Mouse (Mus musculus): ENCODE measurements around the gene Fbxw8. TPM values are rescaled to one million over a fixed set of nuclear protein-coding genes. Genes with fewer than 3 reads are reported as not detected.

Gene Fbxw8
- polyA plus RNA-seq, 1 experiment from 2014 or later: 37.9 TPM

DNA sequence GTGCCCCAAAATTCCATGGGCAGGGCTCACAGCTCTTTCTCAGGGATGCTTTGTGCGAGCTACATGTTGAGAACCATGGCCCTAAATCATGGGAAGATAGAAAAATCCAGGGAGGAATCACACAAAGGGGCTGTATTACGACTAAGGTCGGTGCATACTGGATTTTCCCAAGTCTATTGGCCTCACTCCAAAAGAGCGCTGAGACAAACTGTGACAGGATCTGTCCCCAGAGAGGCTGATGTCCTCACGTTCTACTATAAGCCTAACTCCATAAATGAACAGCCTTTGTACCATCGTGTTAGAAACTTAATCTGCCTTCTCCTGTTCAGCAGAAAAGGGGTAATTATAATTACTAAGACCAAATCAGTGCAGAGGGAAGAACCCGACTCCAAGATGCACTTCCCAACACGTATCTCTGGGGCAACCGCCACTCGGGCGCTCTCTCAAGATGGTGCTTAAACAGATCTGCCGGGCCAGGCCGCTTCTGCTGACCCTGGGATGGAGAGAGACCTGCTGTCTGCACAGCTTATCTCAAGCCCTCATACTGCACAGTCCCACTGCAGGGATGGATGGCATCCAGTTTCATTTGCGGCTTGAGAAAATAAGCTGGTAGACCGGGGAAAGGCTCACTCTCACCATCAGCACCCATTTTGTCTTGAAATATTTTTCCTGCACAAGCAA lies 9.1 kb downstream of the Fbxw8 start:
- Histone ChIP-seq H3K27me3 (ENCODE audit: low read depth, poor library complexity, severe bottlenecking) (no peaks in the 10 kb centered on the region), H3K4me1 (0 out of 2 replicates have a peak, but pooled peaks cover 3% of the 10 kb centered on the region), H3K9me3 (replicated peaks) (no peaks in the 10 kb centered on the region), H3K27ac (no peak overlapping the region), H3K4me3 (no peak overlapping the region), H3K36me3 (peaks cover 51% of the 10 kb centered on the region)
- WGBS: 88% methylated on average over 15 of the region's 15 CpGs
- DNase-seq (ENCODE audit: low spot score): no peak

- Histone ChIP-seq H3K27ac (no peak overlapping the region), H3K36me3 (peaks cover 53% of the 10 kb centered on the region)
- 94% methylated on average over 3 of the region's 3 CpGs for WGBS
These were observed 9.8 kb downstream of the Fbxw8 start for GRCm38 (mm10) chr5:118145458-118145857.

DNA sequence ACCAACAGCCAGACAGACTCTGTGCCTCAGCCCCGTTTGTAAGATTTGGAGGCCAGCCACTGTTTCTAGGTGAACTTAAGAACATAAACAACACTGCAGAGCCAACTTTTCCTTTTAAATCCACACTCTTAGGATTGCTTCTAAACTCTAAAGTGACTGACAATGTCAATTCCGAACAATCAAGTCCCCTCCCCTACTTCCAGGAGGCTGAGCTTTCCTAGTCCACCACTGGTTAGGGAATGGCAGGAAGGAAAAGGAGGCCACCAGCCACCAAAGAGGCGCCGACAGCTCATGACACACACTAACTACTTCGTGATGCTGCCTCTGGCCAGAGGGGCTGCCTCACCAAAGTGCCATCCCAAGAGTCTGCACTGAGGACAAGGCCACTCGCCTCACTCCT lies 10.5 kb downstream of the Fbxw8 start:
- Histone ChIP-seq H3K27me3 (ENCODE audit: low read depth, poor library complexity, severe bottlenecking) (no peaks in the 10 kb centered on the region), H3K36me3 (peaks cover 53% of the 10 kb centered on the region), H3K4me1 (0 out of 2 replicates have a peak, but pooled peaks cover 3% of the 10 kb centered on the region), H3K4me3 (no peak overlapping the region), H3K27ac (no peak overlapping the region), H3K9me3 (replicated peaks) (no peaks in the 10 kb centered on the region)
- DNase-seq (ENCODE audit: low spot score): no peak
- 90% methylated on average over 6 of the region's 6 CpGs for WGBS

More at GRCm38 (mm10) chr5:118145458-118145857, 9.8 kb downstream of the Fbxw8 start:
- no peak for DNase-seq (ENCODE audit: low spot score)
- Histone ChIP-seq H3K4me3 (no peak overlapping the region), H3K9me3 (replicated peaks) (no peaks in the 10 kb centered on the region), H3K4me1 (0 out of 2 replicates have a peak, but pooled peaks cover 3% of the 10 kb centered on the region), H3K27me3 (ENCODE audit: low read depth, poor library complexity, severe bottlenecking) (no peaks in the 10 kb centered on the region)

DNA sequence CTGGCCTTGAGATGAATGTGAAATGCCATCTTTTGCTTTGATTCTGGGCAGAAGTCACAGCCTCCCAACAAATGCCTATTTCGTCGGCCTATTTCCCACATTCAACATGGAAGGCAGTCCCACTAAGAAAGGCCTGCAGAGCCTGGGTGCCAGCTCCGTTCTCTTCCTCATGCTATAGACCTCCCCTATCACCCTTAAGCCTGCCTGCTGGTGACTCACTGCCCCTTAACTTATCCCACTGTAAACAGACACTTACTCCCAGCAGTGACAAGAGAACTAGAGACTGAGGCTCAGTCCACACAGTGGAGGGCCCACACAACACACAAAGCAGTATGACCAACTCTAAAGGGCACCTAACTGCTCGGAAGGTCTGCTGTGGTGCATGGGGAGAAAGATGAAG lies 10.9 kb downstream of the Fbxw8 start:
- Histone ChIP-seq H3K4me1 (0 out of 2 replicates have a peak, but pooled peaks cover 3% of the 10 kb centered on the region), H3K4me3 (no peak overlapping the region), H3K9me3 (replicated peaks) (no peaks in the 10 kb centered on the region), H3K36me3 (peaks cover 53% of the 10 kb centered on the region), H3K27ac (no peak overlapping the region), H3K27me3 (ENCODE audit: low read depth, poor library complexity, severe bottlenecking) (no peaks in the 10 kb centered on the region)
- WGBS: 93% methylated on average over 4 of the region's 4 CpGs
- no peak for DNase-seq (ENCODE audit: low spot score)

- no peak for DNase-seq (ENCODE audit: low spot score)
- Histone ChIP-seq H3K4me1 (0 out of 2 replicates have a peak, but pooled peaks cover 3% of the 10 kb centered on the region), H3K36me3 (peaks cover 60% of the 10 kb centered on the region), H3K27me3 (ENCODE audit: low read depth, poor library complexity, severe bottlenecking) (no peaks in the 10 kb centered on the region), H3K9me3 (replicated peaks) (no peaks in the 10 kb centered on the region), H3K27ac (no peak overlapping the region), H3K4me3 (no peak overlapping the region)
- 88% methylated on average over 12 of the region's 12 CpGs for WGBS
These were observed 11.8 kb downstream of the Fbxw8 start for GRCm38 (mm10) chr5:118143211-118144026.

GRCm38 (mm10) chr5:118142471-118142870 lies 12.8 kb downstream of the Fbxw8 start:
- peaks cover 65% of the 10 kb centered on the region for H3K36me3 ChIP-seq
- 0 out of 2 replicates have a peak, but pooled peaks cover 3% of the 10 kb centered on the region for H3K4me1 ChIP-seq
- no peaks in the 10 kb centered on the region for H3K9me3 ChIP-seq (replicated peaks)
- H3K4me3 ChIP-seq: no peak overlapping the region
- H3K27me3 ChIP-seq (ENCODE audit: low read depth, poor library complexity, severe bottlenecking): no peaks in the 10 kb centered on the region
- DNase-seq (ENCODE audit: low spot score): no peak
- WGBS: 85% methylated on average over 8 of the region's 8 CpGs
- no peak overlapping the region for H3K27ac ChIP-seq

DNA sequence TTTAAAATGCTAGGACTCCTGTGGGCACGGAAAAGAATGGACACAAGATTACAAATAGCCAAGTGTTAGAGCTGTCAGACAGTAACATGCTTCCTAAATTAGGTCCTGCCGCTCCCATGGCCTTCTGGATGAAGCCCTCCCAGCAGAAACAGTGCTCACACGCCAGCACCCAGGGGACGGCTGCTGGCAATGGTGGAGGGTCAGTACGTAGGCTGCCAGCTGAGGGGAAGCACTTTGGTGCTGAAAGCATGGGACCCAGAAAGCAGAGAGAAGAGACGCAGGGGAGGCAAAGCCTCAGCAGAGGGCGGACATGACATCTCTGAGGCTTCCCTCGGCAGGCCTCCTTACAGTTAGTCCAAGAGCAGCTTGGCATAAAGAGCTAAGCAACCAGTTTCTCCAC lies 15.6 kb downstream of the Fbxw8 start:
- Histone ChIP-seq H3K27ac (no peak overlapping the region), H3K9me3 (replicated peaks) (no peaks in the 10 kb centered on the region), H3K4me3 (no peak overlapping the region), H3K4me1 (peaks cover 12% of the 10 kb centered on the region; the same call in 1 of the 2 replicates), H3K36me3 (peaks cover 80% of the 10 kb centered on the region), H3K27me3 (ENCODE audit: low read depth, poor library complexity, severe bottlenecking) (no peaks in the 10 kb centered on the region)
- 94% methylated on average over 8 of the region's 8 CpGs for whole genome bisulfite sequencing
- no peak for DNase-seq (ENCODE audit: low spot score)

DNA sequence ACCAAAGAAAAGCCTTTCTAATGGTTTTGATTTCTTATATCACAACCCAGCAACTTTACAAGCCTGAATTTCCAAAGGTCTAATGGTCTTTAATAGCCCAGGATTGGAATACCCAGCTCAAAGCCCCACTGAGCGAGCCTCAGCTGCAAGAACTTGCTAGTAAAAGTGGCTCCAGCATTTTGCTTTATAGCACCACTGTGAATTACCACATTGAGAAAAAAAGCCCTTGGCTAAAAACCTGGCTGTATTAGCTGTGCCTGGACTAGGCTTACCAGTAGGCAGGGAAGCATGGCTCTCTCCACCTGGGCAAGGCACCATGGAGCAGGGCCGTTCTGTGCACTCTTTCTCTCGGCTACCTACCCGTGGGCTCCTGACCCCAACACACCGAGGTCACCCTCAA lies 18.9 kb downstream of the Fbxw8 start:
- Histone ChIP-seq H3K4me1 (peaks cover 12% of the 10 kb centered on the region; the same call in 1 of the 2 replicates), H3K27ac (no peak overlapping the region), H3K9me3 (replicated peaks) (no peaks in the 10 kb centered on the region), H3K27me3 (ENCODE audit: low read depth, poor library complexity, severe bottlenecking) (no peaks in the 10 kb centered on the region), H3K36me3 (peaks cover 81% of the 10 kb centered on the region), H3K4me3 (no peak overlapping the region)
- DNase-seq (ENCODE audit: low spot score): no peak
- WGBS: 84% methylated on average over 5 of the region's 5 CpGs

- Histone ChIP-seq H3K9me3 (replicated peaks) (no peaks in the 10 kb centered on the region), H3K36me3 (peaks cover 72% of the 10 kb centered on the region), H3K27me3 (ENCODE audit: low read depth, poor library complexity, severe bottlenecking) (no peaks in the 10 kb centered on the region), H3K4me3 (no peak overlapping the region), H3K4me1 (0 out of 2 replicates have a peak, but pooled peaks cover 6% of the 10 kb centered on the region), H3K27ac (no peak overlapping the region)
- DNase-seq (ENCODE audit: low spot score): no peak
- 81% methylated on average over 9 of the region's 9 CpGs for WGBS
These were observed 26.6 kb downstream of the Fbxw8 start for GRCm38 (mm10) chr5:118128651-118129050.

GRCm38 (mm10) chr5:118128208-118128607 lies 27.1 kb downstream of the Fbxw8 start:
- Histone ChIP-seq H3K4me1 (peaks cover 9% of the 10 kb centered on the region; the same call in 1 of the 2 replicates), H3K4me3 (no peak overlapping the region), H3K9me3 (replicated peaks) (no peaks in the 10 kb centered on the region), H3K27me3 (ENCODE audit: low read depth, poor library complexity, severe bottlenecking) (no peaks in the 10 kb centered on the region), H3K36me3 (peaks cover 75% of the 10 kb centered on the region), H3K27ac (no peak overlapping the region)
- DNase-seq (ENCODE audit: low spot score): no peak
- 73% methylated on average over 6 of the region's 6 CpGs for WGBS

- H3K27me3 ChIP-seq (ENCODE audit: low read depth, poor library complexity, severe bottlenecking): no peaks in the 10 kb centered on the region
- 91% methylated on average over 4 of the region's 4 CpGs for WGBS
- H3K27ac ChIP-seq: no peak overlapping the region
- peaks cover 9% of the 10 kb centered on the region; the same call in 1 of the 2 replicates for H3K4me1 ChIP-seq
- H3K36me3 ChIP-seq: peaks cover 74% of the 10 kb centered on the region
- H3K9me3 ChIP-seq (replicated peaks): no peaks in the 10 kb centered on the region
- DNase-seq (ENCODE audit: low spot score): no peak
- H3K4me3 ChIP-seq: no peak overlapping the region
These were observed 28.6 kb downstream of the Fbxw8 start for GRCm38 (mm10) chr5:118126671-118127070.

DNA sequence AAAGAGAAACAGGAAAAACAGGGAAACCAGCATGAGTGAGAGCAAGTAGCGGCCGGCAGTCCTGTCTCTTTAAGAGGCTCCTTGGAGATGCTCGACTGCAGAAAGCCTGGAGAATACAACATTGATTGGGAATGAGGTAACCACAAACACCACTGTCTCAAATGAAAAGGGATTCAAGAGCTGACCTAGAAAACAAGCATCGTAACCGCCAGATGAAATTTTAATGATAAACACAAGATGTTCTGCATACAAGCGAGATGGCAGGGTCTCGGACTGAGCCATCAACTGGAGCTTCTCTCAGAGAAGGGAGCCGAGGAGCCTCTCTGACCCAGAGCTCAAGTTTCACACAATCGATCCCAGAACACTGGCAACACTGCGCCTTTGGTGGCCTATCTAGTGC lies 32.2 kb downstream of the Fbxw8 start:
- 53% methylated on average over 10 of the region's 10 CpGs for WGBS

DNA sequence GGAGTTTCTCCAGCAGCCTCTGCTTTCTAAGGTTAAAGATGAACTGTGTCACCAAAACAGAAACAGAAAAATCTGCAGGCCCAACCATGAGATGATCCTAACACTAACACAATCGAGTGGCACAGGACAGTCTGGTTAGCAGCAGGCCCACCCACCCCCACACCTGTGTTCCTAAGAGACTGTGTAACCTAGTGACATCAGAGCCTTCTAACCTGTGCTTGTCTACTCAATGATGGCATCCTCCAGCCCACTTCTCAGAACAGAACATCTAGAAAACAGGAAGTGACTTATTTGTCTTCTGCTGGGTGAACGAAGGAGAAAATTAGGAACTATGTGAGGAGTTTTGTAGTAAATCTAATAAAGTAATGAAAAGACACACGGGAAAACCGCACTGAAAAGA lies 33.3 kb downstream of the Fbxw8 start:
- no peak for DNase-seq (ENCODE audit: low spot score)
- no peak overlapping the region for H3K4me3 ChIP-seq
- peaks cover 78% of the 10 kb centered on the region for H3K36me3 ChIP-seq
- H3K4me1 ChIP-seq: peaks cover 9% of the 10 kb centered on the region; the same call in 1 of the 2 replicates
- 93% methylated on average over 4 of the region's 4 CpGs for WGBS
- no peaks in the 10 kb centered on the region for H3K27me3 ChIP-seq (ENCODE audit: low read depth, poor library complexity, severe bottlenecking)
- no peaks in the 10 kb centered on the region for H3K9me3 ChIP-seq (replicated peaks)
- no peak overlapping the region for H3K27ac ChIP-seq

More for the DNA sequence above, 32.2 kb downstream of the Fbxw8 start:
- Histone ChIP-seq H3K36me3 (peaks cover 87% of the 10 kb centered on the region), H3K27me3 (ENCODE audit: low read depth, poor library complexity, severe bottlenecking) (no peaks in the 10 kb centered on the region), H3K4me1 (peaks cover 9% of the 10 kb centered on the region; the same call in 1 of the 2 replicates), H3K4me3 (no peak overlapping the region), H3K9me3 (replicated peaks) (no peaks in the 10 kb centered on the region), H3K27ac (no peak overlapping the region)
- no peak for DNase-seq (ENCODE audit: low spot score)

All from limb, embryonic 10.5 days (tissue).